Mouse (Mus musculus): ENCODE measurements around the gene Ush1g. TPM values are rescaled to one million over a fixed set of nuclear protein-coding genes. Genes with fewer than 3 reads are reported as not detected.

Ush1g gene
- polyA plus RNA-seq, 1 experiment = 0.16 TPM

DNA sequence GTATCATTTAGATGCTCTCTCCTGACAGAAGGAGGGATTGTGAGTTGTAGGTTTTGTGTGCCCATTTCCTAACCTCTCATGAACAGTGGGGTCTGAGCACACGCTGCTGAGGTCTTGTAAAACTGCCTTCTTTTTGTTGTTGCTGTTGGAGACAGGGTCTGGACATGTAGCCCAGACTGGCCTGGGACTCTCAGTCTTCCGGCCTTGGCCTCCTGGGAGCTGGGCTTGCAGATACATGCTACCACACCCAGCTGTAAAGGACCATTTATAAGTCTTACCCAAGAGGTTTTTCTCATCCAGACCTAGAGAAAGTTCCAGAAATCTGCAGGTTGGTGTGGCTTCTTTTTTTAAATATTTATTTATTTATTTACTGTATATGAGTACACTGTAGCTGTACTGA lies 33.5 kb downstream of the Ush1g start:
- H3K4me3 ChIP-seq = no peak overlapping the region
- H3K36me3 ChIP-seq (ENCODE audit: control insufficient read depth, insufficient read depth) = no peaks in the 10 kb centered on the region
- TF ChIP-seq TCF3 (IDR thresholded peaks at IDR 0.05; ENCODE audit: insufficient read length, low read depth) (no peak), SRF (IDR thresholded peaks at IDR 0.05; ENCODE audit: control insufficient read depth, insufficient read length, low read depth) (no peak), REST (IDR thresholded peaks at IDR 0.05; ENCODE audit: insufficient read depth, insufficient read length) (no peak), POLR2AphosphoS2 (IDR thresholded peaks at IDR 0.05; ENCODE audit: insufficient read length, low read depth) (no peak), TCF12 (IDR thresholded peaks at IDR 0.05; ENCODE audit: insufficient read depth, poor library complexity, severe bottlenecking) (no peak)
- no peaks in the 10 kb centered on the region for H3K27me3 ChIP-seq (ENCODE audit: control insufficient read depth, insufficient read depth, insufficient read length)
- H3K4me2 ChIP-seq (ENCODE audit: low read depth) = no peak overlapping the region
- no peaks in the 10 kb centered on the region for H3K79me2 ChIP-seq (ENCODE audit: control insufficient read depth, insufficient read depth)
- H3ac ChIP-seq (ENCODE audit: control insufficient read depth, insufficient read length) = no peak overlapping the region

DNA sequence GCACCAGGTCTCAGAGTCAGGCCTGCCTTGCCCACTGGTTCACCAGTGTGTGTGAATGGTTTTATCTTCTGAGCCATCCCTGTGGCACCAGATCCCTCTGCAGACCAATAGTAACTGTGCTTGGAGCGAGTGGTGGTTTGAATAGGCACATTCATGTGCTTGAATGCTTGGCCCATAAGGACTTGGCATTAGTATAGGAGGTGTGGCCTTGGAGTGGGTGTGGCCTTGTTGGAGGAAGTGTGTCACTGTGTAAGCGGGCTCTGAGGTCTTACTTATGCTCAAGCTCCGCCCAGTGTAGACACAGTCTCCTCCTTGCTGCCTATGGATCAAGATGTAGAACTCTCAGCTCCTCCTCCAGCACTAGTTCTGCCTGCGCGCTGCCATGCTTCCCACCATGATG lies 34.5 kb downstream of the Ush1g start:
- no peak overlapping the region for H3ac ChIP-seq (ENCODE audit: control insufficient read depth, insufficient read length)
- no peaks in the 10 kb centered on the region for H3K36me3 ChIP-seq (ENCODE audit: control insufficient read depth, insufficient read depth)
- H3K79me2 ChIP-seq (ENCODE audit: control insufficient read depth, insufficient read depth) = no peaks in the 10 kb centered on the region
- no peak overlapping the region for H3K4me3 ChIP-seq
- no peak overlapping the region for H3K4me2 ChIP-seq (ENCODE audit: low read depth)
- TF ChIP-seq MAX (IDR thresholded peaks at IDR 0.05; ENCODE audit: low read depth) = no peak
- no peak for TF ChIP-seq E2F4 (IDR thresholded peaks at IDR 0.05; ENCODE audit: insufficient read depth)
- TF ChIP-seq CEBPB (IDR thresholded peaks at IDR 0.05; ENCODE audit: insufficient read depth, poor library complexity, severe bottlenecking) = no peak
- no peak for TF ChIP-seq MYOG (IDR thresholded peaks at IDR 0.05; ENCODE audit: control insufficient read depth in 1 of 3, insufficient read depth in 1 of 3, insufficient read length in 2 of 3, low read depth in 2 of 3)
- TF ChIP-seq REST (IDR thresholded peaks at IDR 0.05; ENCODE audit: insufficient read depth, insufficient read length) = no peak
- no peak for TF ChIP-seq TCF12 (IDR thresholded peaks at IDR 0.05; ENCODE audit: insufficient read depth, poor library complexity, severe bottlenecking)
- no peak for TF ChIP-seq POLR2A (IDR thresholded peaks at IDR 0.05; ENCODE audit: insufficient read length, low read depth)
- no peak for TF ChIP-seq USF1 (IDR thresholded peaks at IDR 0.05; ENCODE audit: low read depth)
- no peak for TF ChIP-seq POLR2AphosphoS2 (IDR thresholded peaks at IDR 0.05; ENCODE audit: insufficient read length, low read depth)
- TF ChIP-seq TCF3 (IDR thresholded peaks at IDR 0.05; ENCODE audit: insufficient read length, low read depth) = no peak
- TF ChIP-seq SRF (IDR thresholded peaks at IDR 0.05; ENCODE audit: control insufficient read depth, insufficient read length, low read depth) = no peak
- no peak for TF ChIP-seq MYOD1 (IDR thresholded peaks at IDR 0.05; ENCODE audit: control insufficient read depth in 1 of 3, insufficient read length in 2 of 3, low read depth in 2 of 3)
- no peaks in the 10 kb centered on the region for H3K27me3 ChIP-seq (ENCODE audit: control insufficient read depth, insufficient read depth, insufficient read length)

DNA sequence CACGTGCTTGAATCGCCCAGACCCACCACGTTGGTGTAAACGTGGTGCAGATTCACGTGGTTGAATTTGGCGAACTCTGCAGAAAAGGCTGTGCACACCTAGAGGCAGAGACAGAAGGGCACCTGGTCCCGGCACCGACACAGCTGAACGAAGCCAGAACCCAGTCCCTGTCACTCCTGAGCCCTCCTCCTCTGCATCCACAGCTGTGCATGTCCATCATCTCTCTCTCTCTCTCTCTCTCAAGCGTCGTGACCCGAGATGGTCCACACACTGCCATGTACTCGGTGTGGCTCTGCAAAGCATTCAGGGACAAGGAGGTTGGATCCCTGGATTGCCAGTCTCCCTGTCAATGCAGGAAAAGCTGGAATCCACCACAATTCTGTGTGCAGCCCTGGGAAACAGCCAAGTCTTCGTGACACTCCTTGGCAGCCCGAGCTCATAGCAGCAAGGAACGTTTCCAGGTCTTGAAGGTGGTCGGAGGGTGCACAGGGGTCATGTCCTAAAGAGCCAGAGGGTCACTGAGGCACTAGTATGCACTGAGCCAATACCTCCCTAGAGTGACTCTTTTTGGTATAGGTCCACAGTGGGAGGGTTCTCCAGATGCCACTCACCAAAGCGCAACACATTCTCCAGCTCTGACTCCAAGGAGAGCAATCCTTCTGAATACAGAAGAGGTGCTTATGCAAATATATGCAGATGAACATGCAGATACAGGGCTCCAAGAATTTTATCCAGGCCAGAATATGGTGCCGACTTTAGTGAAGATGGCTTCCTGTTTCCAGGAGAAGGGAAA lies 35.4 kb downstream of the Ush1g start:
- peak overlapping the region; percentile 5 for H3K4me2 ChIP-seq (ENCODE audit: low read depth)

DNA sequence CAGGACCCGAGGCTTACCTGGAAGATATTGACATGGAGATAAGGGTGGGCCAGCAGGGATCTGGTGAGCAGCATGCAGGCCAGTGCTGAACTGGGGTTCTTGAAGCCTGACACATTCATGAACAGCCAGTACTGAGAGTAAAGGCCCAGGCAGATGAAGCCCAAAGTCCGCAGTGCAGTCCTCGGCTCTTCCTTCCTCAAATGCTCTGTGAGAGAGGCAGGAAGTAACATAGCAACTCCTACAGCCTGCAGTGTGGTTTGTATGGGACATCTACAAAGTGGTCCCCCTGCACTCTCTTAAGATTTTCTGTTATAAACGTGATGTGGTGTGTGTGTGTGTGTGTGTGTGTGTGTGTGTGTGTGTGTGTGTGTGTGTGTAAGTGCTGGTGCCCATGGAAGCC lies 36.6 kb downstream of the Ush1g start:
- Histone ChIP-seq H3K4me2 (ENCODE audit: low read depth) (no peak overlapping the region), H3K27me3 (ENCODE audit: control insufficient read depth, insufficient read depth, insufficient read length) (no peaks in the 10 kb centered on the region), H3K4me3 (no peak overlapping the region), H3K36me3 (ENCODE audit: control insufficient read depth, insufficient read depth) (no peaks in the 10 kb centered on the region), H3K79me2 (ENCODE audit: control insufficient read depth, insufficient read depth) (no peaks in the 10 kb centered on the region), H3ac (ENCODE audit: control insufficient read depth, insufficient read length) (no peak overlapping the region)
- TF ChIP-seq MYOD1 (IDR thresholded peaks at IDR 0.05; ENCODE audit: control insufficient read depth in 1 of 3, insufficient read length in 2 of 3, low read depth in 2 of 3) (no peak), TCF12 (IDR thresholded peaks at IDR 0.05; ENCODE audit: insufficient read depth, poor library complexity, severe bottlenecking) (no peak), CEBPB (IDR thresholded peaks at IDR 0.05; ENCODE audit: insufficient read depth, poor library complexity, severe bottlenecking) (no peak), POLR2A (IDR thresholded peaks at IDR 0.05; ENCODE audit: insufficient read length, low read depth) (no peak), REST (IDR thresholded peaks at IDR 0.05; ENCODE audit: insufficient read depth, insufficient read length) (no peak), MAX (IDR thresholded peaks at IDR 0.05; ENCODE audit: low read depth) (no peak), USF1 (IDR thresholded peaks at IDR 0.05; ENCODE audit: low read depth) (no peak), SRF (IDR thresholded peaks at IDR 0.05; ENCODE audit: control insufficient read depth, insufficient read length, low read depth) (no peak), MYOG (IDR thresholded peaks at IDR 0.05; ENCODE audit: control insufficient read depth in 1 of 3, insufficient read depth in 1 of 3, insufficient read length in 2 of 3, low read depth in 2 of 3) (no peak), POLR2AphosphoS2 (IDR thresholded peaks at IDR 0.05; ENCODE audit: insufficient read length, low read depth) (no peak), E2F4 (IDR thresholded peaks at IDR 0.05; ENCODE audit: insufficient read depth) (no peak), TCF3 (IDR thresholded peaks at IDR 0.05; ENCODE audit: insufficient read length, low read depth) (no peak)

More for the DNA sequence above, 35.4 kb downstream of the Ush1g start:
- peak; percentile 67 to 99 (median 97) for TF ChIP-seq MYOD1 (IDR thresholded peaks at IDR 0.05; ENCODE audit: control insufficient read depth in 1 of 3, insufficient read length in 2 of 3, low read depth in 2 of 3)
- no peak for TF ChIP-seq USF1 (IDR thresholded peaks at IDR 0.05; ENCODE audit: low read depth)
- TF ChIP-seq POLR2A (IDR thresholded peaks at IDR 0.05; ENCODE audit: insufficient read length, low read depth) = no peak
- peak; percentile 84 for TF ChIP-seq TCF3 (IDR thresholded peaks at IDR 0.05; ENCODE audit: insufficient read length, low read depth)
- no peak for TF ChIP-seq E2F4 (IDR thresholded peaks at IDR 0.05; ENCODE audit: insufficient read depth)
- no peak for TF ChIP-seq MAX (IDR thresholded peaks at IDR 0.05; ENCODE audit: low read depth)
- no peak for TF ChIP-seq POLR2AphosphoS2 (IDR thresholded peaks at IDR 0.05; ENCODE audit: insufficient read length, low read depth)
- TF ChIP-seq TCF12 (IDR thresholded peaks at IDR 0.05; ENCODE audit: insufficient read depth, poor library complexity, severe bottlenecking) = peak; percentile 25
- no peak for TF ChIP-seq SRF (IDR thresholded peaks at IDR 0.05; ENCODE audit: control insufficient read depth, insufficient read length, low read depth)
- TF ChIP-seq MYOG (IDR thresholded peaks at IDR 0.05; ENCODE audit: control insufficient read depth in 1 of 3, insufficient read depth in 1 of 3, insufficient read length in 2 of 3, low read depth in 2 of 3) = peak in 2 of 3 experiments; percentile 11 to 74
- TF ChIP-seq CEBPB (IDR thresholded peaks at IDR 0.05; ENCODE audit: insufficient read depth, poor library complexity, severe bottlenecking) = no peak
- no peak for TF ChIP-seq REST (IDR thresholded peaks at IDR 0.05; ENCODE audit: insufficient read depth, insufficient read length)
- Histone ChIP-seq H3K79me2 (ENCODE audit: control insufficient read depth, insufficient read depth) (no peaks in the 10 kb centered on the region), H3K4me3 (no peak overlapping the region), H3K36me3 (ENCODE audit: control insufficient read depth, insufficient read depth) (no peaks in the 10 kb centered on the region), H3ac (ENCODE audit: control insufficient read depth, insufficient read length) (no peak overlapping the region), H3K27me3 (ENCODE audit: control insufficient read depth, insufficient read depth, insufficient read length) (no peaks in the 10 kb centered on the region)
